Mouse (Mus musculus): ENCODE results near the gene Snx27. TPM values are rescaled to one million over a fixed set of nuclear protein-coding genes. Genes with fewer than 3 reads are reported as not detected.

Gene Snx27
- polyA plus RNA-seq, 1 experiment from 2014 or later: 43.0 TPM

DNA sequence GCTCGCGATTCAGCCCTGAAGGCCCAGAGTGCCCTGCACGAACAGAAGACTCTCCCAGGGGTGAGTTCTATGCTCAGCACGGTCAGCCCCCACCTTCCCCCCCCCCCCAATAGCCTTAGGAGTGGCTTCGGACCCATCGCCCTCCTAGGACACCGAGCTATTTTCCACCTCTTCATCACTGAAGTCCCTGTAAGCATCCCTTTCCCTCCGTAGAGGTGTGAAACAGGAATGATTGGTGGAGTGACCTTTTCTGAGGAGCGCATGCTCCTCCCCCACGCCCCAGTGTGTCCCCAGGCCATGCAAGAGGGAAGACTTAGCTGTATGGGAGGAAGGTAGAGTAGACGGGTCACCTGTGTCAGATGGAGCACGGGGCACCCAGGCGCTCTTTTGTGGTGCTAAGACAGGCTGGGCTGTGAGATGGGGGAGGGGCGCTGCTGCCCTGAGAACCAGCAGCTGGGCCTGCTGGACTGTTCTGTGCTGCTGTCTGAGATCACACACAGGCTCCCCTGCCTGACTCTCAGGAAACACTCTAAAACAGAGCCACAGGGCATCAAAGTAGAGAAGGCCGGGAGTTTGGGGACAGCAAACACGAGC, 102.1 kb downstream of the Snx27 start, which contains the start of gene Riiad1:
TSS of gene Riiad1 (minus strand) at position 51 of the 594 bp plus-strand sequence.
- H3K27ac ChIP-seq (ENCODE audit: low read length): no peak within 1 kb of the TSS
- no peak for ATAC-seq (ENCODE audit: low FRiP score, low TSS enrichment)
- peak within 1 kb of the TSS; percentile 43 for H3K4me2 ChIP-seq (replicated peaks; ENCODE audit: low read depth, low read length)
- H3K4me1 ChIP-seq (ENCODE audit: insufficient read depth, low read length): 0 out of 2 replicates have a peak, but pooled peaks cover 2% of the 10 kb centered on the region
- no peaks in the 10 kb centered on the region for H3K9me3 ChIP-seq (ENCODE audit: low read length)
- H3K9ac ChIP-seq (replicated peaks; ENCODE audit: low read length): no peak within 1 kb of the TSS
- 10% methylated on average over 16 of the region's 16 CpGs for WGBS
- H3K4me3 ChIP-seq (ENCODE audit: low read length): 0 out of 2 replicates have a peak within 1 kb of the TSS, but pooled peaks have one; percentile 22
- no peaks in the 10 kb centered on the region for H3K36me3 ChIP-seq (ENCODE audit: insufficient read depth, low read length)
- peaks cover 15% of the 10 kb centered on the region for H3K27me3 ChIP-seq (ENCODE audit: insufficient read depth, low read length)

DNA sequence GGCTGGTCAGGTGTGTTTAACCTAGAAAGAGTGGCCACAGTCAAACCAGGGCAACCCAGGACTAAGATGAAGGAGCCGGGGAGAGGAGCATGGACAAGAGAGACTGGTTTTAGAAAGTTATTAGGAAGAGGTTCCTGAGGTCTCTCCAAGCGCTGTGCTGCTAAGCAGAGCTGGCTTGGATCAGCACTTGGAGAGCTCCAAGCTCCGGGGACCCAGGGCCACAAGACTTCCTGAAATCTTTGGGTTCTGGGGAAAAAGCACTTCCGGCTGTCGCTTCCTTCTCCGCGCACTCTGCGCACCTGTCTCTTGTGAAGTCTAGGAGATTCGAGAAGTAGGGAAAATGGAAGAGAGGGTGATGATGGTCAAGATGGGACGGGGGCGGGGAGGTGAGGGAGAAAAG, 103.0 kb downstream of the Snx27 start:
- H3K4me2 ChIP-seq (replicated peaks; ENCODE audit: low read depth, low read length): peak overlapping the region; percentile 43
- 0 out of 2 replicates have a peak, but pooled peaks cover 2% of the 10 kb centered on the region for H3K4me1 ChIP-seq (ENCODE audit: insufficient read depth, low read length)
- H3K27me3 ChIP-seq (ENCODE audit: insufficient read depth, low read length): peaks cover 15% of the 10 kb centered on the region
- H3K9ac ChIP-seq (replicated peaks; ENCODE audit: low read length): no peak overlapping the region
- 2% methylated on average over 11 of the region's 11 CpGs for WGBS
- H3K27ac ChIP-seq (ENCODE audit: low read length): no peak overlapping the region
- no peaks in the 10 kb centered on the region for H3K9me3 ChIP-seq (ENCODE audit: low read length)
- 0 out of 2 replicates have a peak overlapping the region, but pooled peaks have one; percentile 22 for H3K4me3 ChIP-seq (ENCODE audit: low read length)
- no peaks in the 10 kb centered on the region for H3K36me3 ChIP-seq (ENCODE audit: insufficient read depth, low read length)
- no peak for ATAC-seq (ENCODE audit: low FRiP score, low TSS enrichment)

DNA sequence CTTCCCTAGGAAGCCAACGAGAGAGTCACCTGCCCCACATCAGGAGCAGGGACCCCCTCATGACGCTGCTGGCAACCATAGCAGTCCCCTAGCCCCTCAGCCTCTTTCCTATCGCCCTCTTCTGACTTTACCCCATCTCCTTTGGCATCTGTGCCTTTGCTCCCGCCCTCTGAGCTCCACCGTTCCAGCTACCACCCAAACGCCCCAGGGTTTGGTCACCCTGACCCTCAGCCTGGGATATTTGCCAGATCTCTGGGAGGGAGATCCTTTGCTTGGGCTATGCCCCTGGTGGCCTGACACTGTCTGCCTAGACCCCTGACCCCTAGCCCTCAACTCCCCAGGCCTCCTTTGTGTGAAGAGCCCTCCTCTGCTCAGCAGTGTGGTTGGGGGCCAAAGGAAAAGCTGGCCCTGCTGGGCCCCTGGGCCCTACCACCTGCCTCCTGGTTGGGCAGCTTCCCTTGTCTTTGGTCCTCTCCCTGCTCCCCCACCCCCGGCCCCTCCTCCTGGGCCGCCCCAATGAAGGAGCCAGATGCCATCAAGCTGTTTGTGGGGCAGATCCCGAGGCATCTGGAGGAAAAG, 103.8 kb downstream of the Snx27 start:
- H3K4me1 ChIP-seq (ENCODE audit: insufficient read depth, low read length): peaks cover 5% of the 10 kb centered on the region; the same call in 1 of the 2 replicates
- ATAC-seq (ENCODE audit: low FRiP score, low TSS enrichment): no peak
- H3K9me3 ChIP-seq (ENCODE audit: low read length): no peaks in the 10 kb centered on the region
- 9% methylated on average over 9 of the region's 9 CpGs for WGBS
- peaks cover 15% of the 10 kb centered on the region for H3K27me3 ChIP-seq (ENCODE audit: insufficient read depth, low read length)
- H3K4me2 ChIP-seq (replicated peaks; ENCODE audit: low read depth, low read length): no peak overlapping the region
- no peak overlapping the region for H3K4me3 ChIP-seq (ENCODE audit: low read length)
- H3K27ac ChIP-seq (ENCODE audit: low read length): no peak overlapping the region
- no peak overlapping the region for H3K9ac ChIP-seq (replicated peaks; ENCODE audit: low read length)
- no peaks in the 10 kb centered on the region for H3K36me3 ChIP-seq (ENCODE audit: insufficient read depth, low read length)

DNA sequence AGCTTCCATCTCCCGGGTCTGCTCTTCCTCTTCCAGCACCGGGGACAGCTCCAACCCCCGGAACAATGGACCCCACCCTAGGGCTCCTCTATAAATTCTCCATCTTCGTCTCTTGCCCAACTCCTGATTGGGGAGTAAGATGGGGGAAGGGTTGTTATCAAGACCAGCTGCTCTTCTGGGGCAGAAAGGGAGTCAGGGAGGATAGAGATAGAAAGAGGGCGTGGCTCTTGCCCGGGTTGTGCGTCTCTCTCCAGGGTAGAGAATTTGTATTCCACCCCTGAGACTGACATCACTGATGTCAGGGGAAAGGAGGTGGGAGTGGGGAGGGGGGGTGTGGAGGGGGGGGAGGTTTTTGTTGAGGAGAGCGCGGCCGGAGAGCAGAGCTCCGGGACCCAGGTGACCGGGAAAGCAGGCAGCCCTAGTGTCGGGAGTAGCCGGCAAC, 104.5 kb downstream of the Snx27 start, which contains the start of gene Celf3:
TSS of gene Celf3 (plus strand) at position 315 of the 442 bp plus-strand sequence.
- Histone ChIP-seq H3K9me3 (ENCODE audit: low read length) (no peaks in the 10 kb centered on the region), H3K4me1 (ENCODE audit: insufficient read depth, low read length) (peaks cover 9% of the 10 kb centered on the region; the same call in 1 of the 2 replicates), H3K4me2 (replicated peaks; ENCODE audit: low read depth, low read length) (no peak within 1 kb of the TSS), H3K27ac (ENCODE audit: low read length) (no peak within 1 kb of the TSS), H3K4me3 (ENCODE audit: low read length) (no peak within 1 kb of the TSS), H3K36me3 (ENCODE audit: insufficient read depth, low read length) (no peaks in the 10 kb centered on the region), H3K27me3 (ENCODE audit: insufficient read depth, low read length) (peaks cover 15% of the 10 kb centered on the region), H3K9ac (replicated peaks; ENCODE audit: low read length) (no peak within 1 kb of the TSS)
- ATAC-seq (ENCODE audit: low FRiP score, low TSS enrichment): no peak
- 2% methylated on average over 11 of the region's 14 CpGs for WGBS

DNA sequence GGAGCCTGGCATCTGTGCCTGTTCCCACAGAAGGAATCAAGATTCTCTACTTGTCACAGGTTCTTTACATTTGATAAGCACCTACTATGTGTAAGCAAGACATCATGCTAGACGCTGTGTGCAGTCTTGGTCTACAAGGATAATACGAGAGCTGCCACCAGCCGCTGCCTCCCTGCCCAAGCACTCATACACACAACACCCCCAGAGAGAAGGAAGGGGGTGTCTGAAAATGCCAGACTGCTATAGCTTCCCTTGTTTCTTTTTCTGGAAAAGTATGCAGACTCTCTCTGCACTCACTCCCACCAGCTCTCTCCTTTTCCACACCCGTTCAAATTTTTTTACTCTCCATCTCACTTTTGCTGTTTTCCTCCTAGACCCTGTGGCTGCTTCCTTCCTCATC, 105.1 kb downstream of the Snx27 start:
- H3K4me1 ChIP-seq (ENCODE audit: insufficient read depth, low read length): peaks cover 14% of the 10 kb centered on the region
- no peak overlapping the region for H3K4me3 ChIP-seq (ENCODE audit: low read length)
- no peaks in the 10 kb centered on the region for H3K36me3 ChIP-seq (ENCODE audit: insufficient read depth, low read length)
- H3K27me3 ChIP-seq (ENCODE audit: insufficient read depth, low read length): peaks cover 15% of the 10 kb centered on the region
- H3K4me2 ChIP-seq (replicated peaks; ENCODE audit: low read depth, low read length): no peak overlapping the region
- H3K27ac ChIP-seq (ENCODE audit: low read length): no peak overlapping the region
- 83% methylated on average over 4 of the region's 4 CpGs for WGBS
- ATAC-seq (ENCODE audit: low FRiP score, low TSS enrichment): no peak
- H3K9ac ChIP-seq (replicated peaks; ENCODE audit: low read length): no peak overlapping the region
- no peaks in the 10 kb centered on the region for H3K9me3 ChIP-seq (ENCODE audit: low read length)

DNA sequence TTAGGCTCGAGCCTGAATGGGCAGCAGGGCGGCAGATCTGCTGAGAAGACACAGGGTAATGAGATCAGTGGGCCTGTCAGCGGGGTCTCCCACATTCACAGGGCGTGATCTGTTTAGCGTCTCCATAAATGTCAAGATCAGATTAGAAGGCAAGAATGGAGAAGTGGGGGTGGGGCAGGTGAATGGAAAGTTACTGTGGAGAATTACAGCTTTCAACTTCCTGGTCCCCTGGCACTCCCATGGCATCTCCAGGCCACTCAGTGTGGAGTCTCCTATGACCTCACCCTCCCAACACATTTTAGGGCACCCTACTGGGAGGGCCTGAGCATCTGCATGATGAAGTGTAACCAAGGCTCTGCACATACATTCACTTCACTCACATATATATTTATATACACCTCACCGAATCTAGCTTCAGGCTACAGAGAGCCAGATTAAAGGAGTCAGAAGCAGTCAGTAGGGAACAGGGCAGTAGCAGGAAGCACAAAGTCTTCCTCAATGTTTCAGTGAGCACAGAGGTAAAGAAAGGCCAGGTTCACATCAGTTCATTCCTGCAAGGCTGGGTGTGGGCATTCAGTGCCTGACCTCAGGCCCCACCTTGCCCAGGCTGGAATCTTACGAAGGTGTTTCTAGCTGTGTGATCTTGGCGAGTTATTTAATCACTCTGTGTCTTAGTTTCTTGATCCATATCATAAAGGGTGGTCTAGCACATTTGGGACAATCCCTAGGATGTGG, 106.0 kb downstream of the Snx27 start:
- WGBS: 46% methylated on average over 8 of the region's 8 CpGs
- peaks cover 16% of the 10 kb centered on the region for H3K27me3 ChIP-seq (ENCODE audit: insufficient read depth, low read length)
- no peak overlapping the region for H3K27ac ChIP-seq (ENCODE audit: low read length)
- no peaks in the 10 kb centered on the region for H3K9me3 ChIP-seq (ENCODE audit: low read length)
- H3K4me1 ChIP-seq (ENCODE audit: insufficient read depth, low read length): peaks cover 17% of the 10 kb centered on the region
- H3K9ac ChIP-seq (replicated peaks; ENCODE audit: low read length): no peak overlapping the region
- H3K4me3 ChIP-seq (ENCODE audit: low read length): no peak overlapping the region
- no peaks in the 10 kb centered on the region for H3K36me3 ChIP-seq (ENCODE audit: insufficient read depth, low read length)
- no peak for ATAC-seq (ENCODE audit: low FRiP score, low TSS enrichment)
- H3K4me2 ChIP-seq (replicated peaks; ENCODE audit: low read depth, low read length): no peak overlapping the region

DNA sequence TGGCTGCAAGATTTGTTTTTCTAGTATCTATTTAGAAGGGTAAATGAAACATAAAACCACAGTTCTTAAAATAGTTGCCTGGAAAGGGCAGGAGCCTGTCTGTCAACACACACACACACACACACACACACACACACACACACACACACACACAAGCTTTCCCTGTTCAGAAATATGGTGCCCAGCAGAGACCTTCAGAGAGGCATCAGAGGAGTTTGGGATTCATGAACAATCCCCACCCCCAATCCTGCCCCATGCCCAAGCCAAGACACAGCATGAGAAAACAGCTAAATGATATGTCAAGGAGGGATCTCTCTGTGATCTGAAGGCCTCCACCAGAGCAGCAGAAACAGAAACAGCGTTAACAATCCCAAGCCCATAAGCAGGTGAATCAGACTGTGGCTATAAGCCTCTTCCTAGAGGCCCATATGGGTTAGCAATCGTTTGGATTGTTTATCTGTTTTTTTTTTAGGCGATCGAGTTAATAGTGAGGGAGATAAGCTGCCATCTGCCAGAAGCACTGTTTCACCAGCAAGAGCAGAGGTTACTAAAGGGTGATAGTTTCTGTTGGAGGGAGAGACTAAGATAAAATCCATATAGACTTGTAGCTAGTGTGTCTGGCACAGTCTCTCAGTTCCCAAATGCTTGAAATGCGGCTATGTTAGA, 108.8 kb downstream of the Snx27 start:
- ATAC-seq (ENCODE audit: low FRiP score, low TSS enrichment): no peak
- H3K27ac ChIP-seq (ENCODE audit: low read length): no peak overlapping the region
- no peaks in the 10 kb centered on the region for H3K9me3 ChIP-seq (ENCODE audit: low read length)
- no peak overlapping the region for H3K9ac ChIP-seq (replicated peaks; ENCODE audit: low read length)
- peaks cover 17% of the 10 kb centered on the region for H3K4me1 ChIP-seq (ENCODE audit: insufficient read depth, low read length)
- H3K4me3 ChIP-seq (ENCODE audit: low read length): no peak overlapping the region
- WGBS: 67% methylated on average over 5 of the region's 5 CpGs
- peaks cover 6% of the 10 kb centered on the region for H3K27me3 ChIP-seq (ENCODE audit: insufficient read depth, low read length)
- H3K4me2 ChIP-seq (replicated peaks; ENCODE audit: low read depth, low read length): no peak overlapping the region
- H3K36me3 ChIP-seq (ENCODE audit: insufficient read depth, low read length): no peaks in the 10 kb centered on the region

DNA sequence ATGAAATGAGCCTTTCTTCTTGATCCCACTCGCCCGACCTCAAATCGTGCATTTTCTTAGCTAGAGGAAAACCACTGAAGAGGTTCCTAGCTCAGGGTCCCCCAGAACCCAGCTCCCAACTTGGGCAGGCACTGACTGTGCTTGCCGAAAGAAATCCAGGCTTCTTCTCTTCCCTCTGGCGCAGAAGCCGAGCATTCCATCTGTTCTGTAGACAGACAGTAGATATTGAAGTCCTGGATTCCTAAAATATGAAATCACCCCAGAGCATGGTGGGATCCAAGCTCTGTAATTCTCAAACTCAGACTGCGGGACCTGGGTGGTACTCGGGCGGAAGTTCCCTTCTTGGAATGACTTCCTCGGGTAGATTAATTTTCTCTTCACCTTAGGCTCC, 109.4 kb downstream of the Snx27 start:
- Histone ChIP-seq H3K36me3 (ENCODE audit: insufficient read depth, low read length) (no peaks in the 10 kb centered on the region), H3K4me1 (ENCODE audit: insufficient read depth, low read length) (peaks cover 17% of the 10 kb centered on the region), H3K27me3 (ENCODE audit: insufficient read depth, low read length) (0 out of 2 replicates have a peak, but pooled peaks cover 2% of the 10 kb centered on the region), H3K9ac (replicated peaks; ENCODE audit: low read length) (0 out of 2 replicates have a peak overlapping the region, but pooled peaks have one; percentile 11), H3K9me3 (ENCODE audit: low read length) (no peaks in the 10 kb centered on the region), H3K27ac (ENCODE audit: low read length) (0 out of 2 replicates have a peak overlapping the region, but pooled peaks have one; percentile 34), H3K4me2 (replicated peaks; ENCODE audit: low read depth, low read length) (peak overlapping the region; percentile 44), H3K4me3 (ENCODE audit: low read length) (no peak overlapping the region; the same call in 1 of the 2 replicates)
- no peak for ATAC-seq (ENCODE audit: low FRiP score, low TSS enrichment)
- 39% methylated on average over 10 of the region's 10 CpGs for WGBS

DNA sequence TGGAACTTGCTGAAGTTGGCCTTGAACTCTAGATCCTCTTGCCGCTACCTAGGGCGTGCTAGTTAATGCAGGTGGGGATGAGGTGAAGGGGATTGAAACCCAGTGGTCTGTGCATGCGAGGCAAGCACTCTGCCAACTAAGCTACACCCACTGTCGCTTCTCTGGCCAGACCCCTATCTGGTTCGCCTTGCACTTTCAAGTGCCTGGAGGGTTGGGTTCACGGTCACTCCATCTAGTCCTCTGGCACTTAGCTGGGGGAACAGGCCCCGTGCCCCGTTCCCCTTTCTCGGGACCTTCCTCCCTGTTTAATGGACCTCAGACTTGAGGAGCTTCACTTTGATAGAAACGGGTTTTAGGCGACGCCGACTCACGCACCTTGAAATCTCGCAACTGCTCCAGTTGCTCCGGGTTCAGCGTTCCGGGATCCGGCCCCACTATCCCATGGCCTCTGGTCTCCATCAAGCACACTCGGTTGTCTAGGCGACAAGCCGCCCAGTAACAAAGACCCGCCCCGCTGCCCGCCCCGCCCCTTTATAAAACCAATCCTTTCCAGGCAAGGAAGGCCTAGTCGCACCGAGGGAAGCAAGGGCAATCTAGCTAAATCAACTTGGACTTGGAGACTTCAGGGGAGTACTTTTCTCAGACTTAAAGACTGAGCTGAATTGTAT, 109.9 kb downstream of the Snx27 start:
- no peaks in the 10 kb centered on the region for H3K36me3 ChIP-seq (ENCODE audit: insufficient read depth, low read length)
- H3K9ac ChIP-seq (replicated peaks; ENCODE audit: low read length): 0 out of 2 replicates have a peak overlapping the region, but pooled peaks have one; percentile 11
- 0 out of 2 replicates have a peak overlapping the region, but pooled peaks have one; percentile 34 for H3K27ac ChIP-seq (ENCODE audit: low read length)
- peak overlapping the region; percentile 14 for H3K4me3 ChIP-seq (ENCODE audit: low read length)
- 0 out of 2 replicates have a peak, but pooled peaks cover 2% of the 10 kb centered on the region for H3K27me3 ChIP-seq (ENCODE audit: insufficient read depth, low read length)
- peak; percentile 77; the same call in 1 of the 2 replicates for ATAC-seq (ENCODE audit: low FRiP score, low TSS enrichment)
- peaks cover 14% of the 10 kb centered on the region for H3K4me1 ChIP-seq (ENCODE audit: insufficient read depth, low read length)
- no peaks in the 10 kb centered on the region for H3K9me3 ChIP-seq (ENCODE audit: low read length)
- 11% methylated on average over 28 of the region's 28 CpGs for WGBS
- peak overlapping the region; percentile 44 for H3K4me2 ChIP-seq (replicated peaks; ENCODE audit: low read depth, low read length)
